Mouse (Mus musculus) adrenal gland, postnatal 10 days (tissue): Measurements from ENCODE around the gene Nkain1. TPM values are rescaled to one million over a fixed set of nuclear protein-coding genes. Genes with fewer than 3 reads are reported as not detected.

ENCODE experiments used
- DNase-seq: peaks from one replicate; pipeline ENCODE4 v3.0.0; 2021; ENCODE audit warnings: mixed read lengths
- total RNA-seq, 2 experiments: library from RNA; stranded (reverse); gene quantifications; 2 replicates each; pipeline ENCODE4 v1.2.3; 2021

The Nkain1 gene
- total RNA-seq, 2 experiments from 2014 or later, result 5.8 to 6.0 TPM

DNA sequence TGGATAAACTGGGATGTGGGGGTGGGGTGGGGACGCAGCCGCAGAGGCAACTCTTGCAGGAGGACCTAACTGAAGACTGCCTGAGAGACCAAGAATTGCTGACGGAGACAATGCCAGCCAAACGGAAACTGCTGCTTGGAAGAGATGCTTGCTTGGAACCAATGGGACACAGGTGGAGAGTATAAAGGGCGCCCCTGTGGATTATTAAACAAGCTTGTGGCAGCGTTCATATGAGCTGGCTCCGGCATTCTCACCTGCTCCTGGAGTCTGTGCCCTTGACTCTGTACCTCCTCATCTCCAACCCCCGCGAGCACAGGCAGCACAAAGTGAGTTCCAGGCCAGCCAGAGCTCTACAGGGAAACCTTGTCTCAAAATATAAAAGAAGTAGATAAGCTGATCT lies 23.5 kb downstream of the Nkain1 start:
- DNase-seq, result no peak

- DNase-seq, result no peak
These were observed 24.8 kb downstream of the Nkain1 start for GRCm38 (mm10) chr4:130549189-130549588.

GRCm38 (mm10) chr4:130546798-130547562 lies 27.0 kb downstream of the Nkain1 start:
- no peak for DNase-seq

GRCm38 (mm10) chr4:130544392-130544791 lies 29.6 kb downstream of the Nkain1 start:
- DNase-seq, result no peak

DNA sequence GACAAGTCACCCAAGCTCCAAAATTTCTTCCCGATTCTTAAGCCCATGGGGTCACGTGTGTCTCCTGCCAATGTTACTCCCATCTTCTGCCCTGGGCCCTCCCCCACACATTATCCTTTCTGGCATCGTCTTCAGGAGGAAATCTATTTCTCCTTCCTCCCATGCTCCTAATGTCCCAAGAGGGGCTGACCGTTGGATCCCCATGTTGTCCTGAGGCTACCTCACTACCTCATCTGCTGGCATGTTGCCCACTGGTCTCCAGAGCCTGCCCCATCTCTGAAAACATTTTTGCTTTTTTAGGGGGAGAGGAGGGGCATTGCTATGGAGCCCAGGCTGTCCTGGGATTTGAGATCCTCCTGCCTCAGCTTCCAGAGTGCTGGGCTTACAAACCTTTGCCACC lies 30.9 kb downstream of the Nkain1 start:
- DNase-seq, result no peak

DNA sequence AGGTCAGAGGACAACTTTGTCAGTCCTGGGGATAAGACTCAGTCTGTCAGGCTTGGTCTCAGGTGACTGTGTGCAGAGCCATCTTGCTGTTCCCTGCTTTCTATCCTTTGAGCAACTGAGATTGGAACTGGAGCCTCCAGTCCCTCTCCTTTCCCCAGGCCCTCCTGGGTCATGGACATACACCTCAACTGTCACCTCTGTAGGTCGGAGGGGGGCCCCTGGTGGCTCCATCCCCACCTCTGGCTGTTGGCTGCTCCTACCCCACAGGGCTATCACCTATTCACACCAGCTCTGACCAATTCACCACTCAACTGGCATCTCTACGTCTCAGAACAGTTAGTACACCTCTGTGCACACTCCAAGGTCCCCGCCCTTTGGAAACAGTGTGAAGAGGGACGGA lies 33.1 kb downstream of the Nkain1 start:
- no peak for DNase-seq

- no peak for DNase-seq
These were observed 34.3 kb downstream of the Nkain1 start for GRCm38 (mm10) chr4:130539706-130540105.

GRCm38 (mm10) chr4:130539053-130539452 lies 34.9 kb downstream of the Nkain1 start:
- no peak for DNase-seq

GRCm38 (mm10) chr4:130537371-130537770 lies 36.6 kb downstream of the Nkain1 start:
- DNase-seq, result no peak

DNA sequence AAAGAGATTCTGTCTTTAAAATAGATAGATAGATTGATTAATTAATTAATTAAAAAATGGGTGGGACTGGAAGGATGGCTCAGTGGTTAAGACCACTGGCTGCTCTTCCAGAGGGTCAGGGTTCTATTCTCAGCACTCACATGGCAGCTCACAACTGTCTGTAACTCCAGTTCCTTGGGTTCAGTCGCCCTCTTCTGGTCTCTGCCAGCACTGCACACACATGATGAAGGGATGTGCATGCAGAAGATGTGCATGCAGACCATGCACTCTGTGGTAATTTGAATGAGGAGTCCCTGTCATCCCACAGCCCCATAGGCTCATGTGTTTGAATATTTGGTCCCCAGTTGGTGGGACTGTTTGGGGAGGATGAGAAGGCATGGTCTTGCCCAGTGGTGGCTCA lies 38.2 kb downstream of the Nkain1 start:
- DNase-seq, result no peak

GRCm38 (mm10) chr4:130533975-130534374 lies 40.0 kb downstream of the Nkain1 start:
- DNase-seq, result peak; percentile 93

DNA sequence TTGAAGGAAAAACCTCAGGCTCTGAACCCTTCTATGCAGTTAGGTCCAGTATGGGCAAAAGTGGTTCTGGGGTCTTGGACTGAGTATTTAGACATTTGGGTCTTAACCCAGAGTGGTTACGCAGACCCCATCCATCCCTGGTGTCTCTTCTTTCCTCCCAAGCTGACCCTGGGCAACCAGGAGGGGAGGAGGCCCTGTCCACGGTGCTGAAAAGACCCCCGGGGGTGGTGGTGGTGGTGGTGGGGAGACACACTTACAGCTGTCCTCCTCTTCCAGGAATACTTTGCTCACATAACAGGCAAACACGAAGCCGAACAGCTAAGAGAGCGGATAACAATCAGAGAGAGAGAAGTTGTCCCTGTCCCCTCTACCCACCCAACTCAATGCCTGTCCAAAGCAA lies 41.6 kb downstream of the Nkain1 start:
- DNase-seq, result no peak

- peak; percentile 91 for DNase-seq
These were observed 42.2 kb downstream of the Nkain1 start for GRCm38 (mm10) chr4:130531645-130532280.

GRCm38 (mm10) chr4:130527804-130528203 lies 46.2 kb downstream of the Nkain1 start:
- DNase-seq, result no peak

DNA sequence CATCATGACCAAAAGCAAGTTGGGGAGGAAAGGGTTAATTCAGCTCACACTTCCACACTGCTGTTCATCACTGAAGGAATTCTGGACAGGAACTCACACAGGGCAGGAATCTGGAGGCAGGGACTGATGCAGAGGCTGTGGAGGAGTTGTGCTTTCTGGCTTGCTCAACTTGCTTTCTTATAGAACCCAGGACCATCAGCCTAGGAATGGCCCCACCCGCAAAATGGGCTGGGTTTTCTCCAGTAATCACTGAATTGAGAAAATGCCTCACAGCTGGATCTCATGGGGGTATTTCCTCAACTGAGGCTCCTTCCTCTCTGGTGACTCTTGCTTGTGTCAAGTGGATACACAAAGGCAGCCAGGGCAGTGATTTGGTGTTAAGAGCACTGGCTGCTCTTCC lies 48.9 kb downstream of the Nkain1 start:
- no peak for DNase-seq

GRCm38 (mm10) chr4:130521466-130521865 lies 52.5 kb downstream of the Nkain1 start:
- DNase-seq, result no peak

DNA sequence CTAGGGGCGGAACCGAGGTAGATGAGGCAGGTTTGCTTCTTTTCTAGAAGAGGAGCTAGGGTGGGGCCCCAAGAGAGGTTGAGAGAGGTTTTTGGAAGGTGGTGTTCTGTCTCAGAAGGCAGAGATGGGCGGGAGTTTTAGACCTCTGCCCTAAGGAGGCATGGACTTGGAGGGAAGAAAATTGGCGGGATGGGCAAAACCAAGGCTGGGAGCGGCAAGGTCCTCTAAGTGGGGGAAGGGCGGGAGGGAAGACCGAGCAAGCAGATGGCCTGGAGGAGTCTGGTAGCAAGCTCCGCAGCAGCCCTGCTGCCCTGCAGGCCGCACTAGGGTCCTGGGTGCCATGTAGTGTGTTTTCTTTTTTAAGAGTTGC lies 53.5 kb downstream of the Nkain1 start:
- DNase-seq, result no peak

GRCm38 (mm10) chr4:130519567-130520481 lies 54.1 kb downstream of the Nkain1 start:
- DNase-seq, result peak; percentile 97

- peak; percentile 54 for DNase-seq
These were observed 57.5 kb downstream of the Nkain1 start for GRCm38 (mm10) chr4:130516490-130516889.
